Mouse (Mus musculus): ENCODE data around the gene Nlrp4c. TPM values are rescaled to one million over a fixed set of nuclear protein-coding genes. Genes with fewer than 3 reads are reported as not detected.

The Nlrp4c gene
- polyA plus RNA-seq, 1 experiment from 2014 or later: not detected

GRCm38 (mm10) chr7:6139295-6139694 is 94.3 kb downstream of the Nlrp4c start:
- no peak overlapping the region for H3K27ac ChIP-seq (ENCODE audit: low read length)
- H3K4me1 ChIP-seq (ENCODE audit: control insufficient read depth, insufficient read depth, low read length): peaks cover 25% of the 10 kb centered on the region
- no peak overlapping the region for H3K4me2 ChIP-seq (ENCODE audit: low read depth, low read length)
- WGBS: 56% methylated on average over 3 of the region's 3 CpGs
- H3K36me3 ChIP-seq (ENCODE audit: control insufficient read depth, insufficient read depth): peaks cover 10% of the 10 kb centered on the region
- H3K9me3 ChIP-seq (replicated peaks; ENCODE audit: control insufficient read depth, low read length): no peaks in the 10 kb centered on the region
- no peak overlapping the region for H3K4me3 ChIP-seq (ENCODE audit: low read length)
- H3K9ac ChIP-seq (ENCODE audit: low read length): no peak overlapping the region
- ATAC-seq (replicated peaks; ENCODE audit: extremely low read depth, insufficient read depth, low FRiP score): no peak
- H3K27me3 ChIP-seq (ENCODE audit: control insufficient read depth, insufficient read depth, low read length): no peaks in the 10 kb centered on the region

DNA sequence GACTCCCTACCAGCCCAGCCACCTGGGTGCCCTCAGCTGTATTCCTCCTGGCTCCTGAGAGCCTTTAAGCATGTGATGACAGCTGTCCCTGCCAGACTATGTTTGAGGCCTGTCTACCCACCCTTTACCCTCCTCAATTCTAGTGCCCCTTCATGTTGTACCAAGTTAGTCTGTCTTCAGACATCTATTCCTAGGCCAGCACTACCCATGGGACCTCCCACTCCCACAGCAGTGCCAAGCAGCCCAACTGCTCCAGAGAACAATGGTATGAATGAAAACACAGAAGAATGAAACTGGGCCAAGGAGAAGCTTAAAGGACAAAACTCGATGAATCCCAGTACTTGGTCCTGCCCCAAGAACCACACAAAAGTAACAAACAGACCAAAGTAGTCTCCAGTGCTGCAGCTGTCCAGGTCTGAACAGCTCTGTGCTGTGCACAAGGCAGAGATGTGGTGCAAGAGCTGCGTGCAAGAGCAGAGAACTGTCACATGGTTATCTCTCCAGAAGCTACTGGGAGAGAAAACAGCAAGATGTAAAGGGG is 99.1 kb downstream of the Nlrp4c start:
- WGBS: 19% methylated on average over 2 of the region's 2 CpGs
- Histone ChIP-seq H3K36me3 (ENCODE audit: control insufficient read depth, insufficient read depth) (peaks cover 5% of the 10 kb centered on the region), H3K9me3 (replicated peaks; ENCODE audit: control insufficient read depth, low read length) (no peaks in the 10 kb centered on the region), H3K9ac (ENCODE audit: low read length) (no peak overlapping the region; the same call in 1 of the 2 replicates), H3K4me1 (ENCODE audit: control insufficient read depth, insufficient read depth, low read length) (peaks cover 71% of the 10 kb centered on the region), H3K27me3 (ENCODE audit: control insufficient read depth, insufficient read depth, low read length) (no peaks in the 10 kb centered on the region), H3K27ac (ENCODE audit: low read length) (peak overlapping the region; percentile 82), H3K4me3 (ENCODE audit: low read length) (no peak overlapping the region), H3K4me2 (ENCODE audit: low read depth, low read length) (peak overlapping the region; percentile 3)
- peak; percentile 69; the same call in 1 of the 2 replicates for ATAC-seq (replicated peaks; ENCODE audit: extremely low read depth, insufficient read depth, low FRiP score)

GRCm38 (mm10) chr7:6145423-6146188 is 100.6 kb downstream of the Nlrp4c start:
- Histone ChIP-seq H3K9ac (ENCODE audit: low read length) (no peak overlapping the region), H3K4me3 (ENCODE audit: low read length) (no peak overlapping the region), H3K4me2 (ENCODE audit: low read depth, low read length) (peak overlapping the region; percentile 13), H3K36me3 (ENCODE audit: control insufficient read depth, insufficient read depth) (no peaks in the 10 kb centered on the region), H3K27me3 (ENCODE audit: control insufficient read depth, insufficient read depth, low read length) (no peaks in the 10 kb centered on the region), H3K9me3 (replicated peaks; ENCODE audit: control insufficient read depth, low read length) (no peaks in the 10 kb centered on the region), H3K4me1 (ENCODE audit: control insufficient read depth, insufficient read depth, low read length) (peaks cover 73% of the 10 kb centered on the region), H3K27ac (ENCODE audit: low read length) (peak overlapping the region; percentile 82)
- whole genome bisulfite sequencing: 67% methylated on average over 8 of the region's 8 CpGs
- ATAC-seq (replicated peaks; ENCODE audit: extremely low read depth, insufficient read depth, low FRiP score): no peak

GRCm38 (mm10) chr7:6146194-6146981 is 101.4 kb downstream of the Nlrp4c start:
- H3K36me3 ChIP-seq (ENCODE audit: control insufficient read depth, insufficient read depth): no peaks in the 10 kb centered on the region
- peak; percentile 23 for ATAC-seq (replicated peaks; ENCODE audit: extremely low read depth, insufficient read depth, low FRiP score)
- H3K9me3 ChIP-seq (replicated peaks; ENCODE audit: control insufficient read depth, low read length): no peaks in the 10 kb centered on the region
- WGBS: 47% methylated on average over 7 of the region's 7 CpGs
- H3K4me2 ChIP-seq (ENCODE audit: low read depth, low read length): peak overlapping the region; percentile 19
- H3K4me1 ChIP-seq (ENCODE audit: control insufficient read depth, insufficient read depth, low read length): peaks cover 78% of the 10 kb centered on the region
- no peaks in the 10 kb centered on the region for H3K27me3 ChIP-seq (ENCODE audit: control insufficient read depth, insufficient read depth, low read length)
- no peak overlapping the region for H3K4me3 ChIP-seq (ENCODE audit: low read length)
- no peak overlapping the region for H3K9ac ChIP-seq (ENCODE audit: low read length)
- peak overlapping the region; percentile 82 for H3K27ac ChIP-seq (ENCODE audit: low read length)

GRCm38 (mm10) chr7:6146982-6147325 is 102.0 kb downstream of the Nlrp4c start:
- no peaks in the 10 kb centered on the region for H3K9me3 ChIP-seq (replicated peaks; ENCODE audit: control insufficient read depth, low read length)
- peak overlapping the region; percentile 82 for H3K27ac ChIP-seq (ENCODE audit: low read length)
- ATAC-seq (replicated peaks; ENCODE audit: extremely low read depth, insufficient read depth, low FRiP score): peak; percentile 49; the same call in 1 of the 2 replicates
- H3K36me3 ChIP-seq (ENCODE audit: control insufficient read depth, insufficient read depth): no peaks in the 10 kb centered on the region
- WGBS: 8% methylated on average over 2 of the region's 2 CpGs
- peak overlapping the region; percentile 24 for H3K9ac ChIP-seq (ENCODE audit: low read length)
- peaks cover 82% of the 10 kb centered on the region for H3K4me1 ChIP-seq (ENCODE audit: control insufficient read depth, insufficient read depth, low read length)
- no peaks in the 10 kb centered on the region for H3K27me3 ChIP-seq (ENCODE audit: control insufficient read depth, insufficient read depth, low read length)
- peak overlapping the region; percentile 19 for H3K4me2 ChIP-seq (ENCODE audit: low read depth, low read length)
- no peak overlapping the region for H3K4me3 ChIP-seq (ENCODE audit: low read length)

- no peaks in the 10 kb centered on the region for H3K9me3 ChIP-seq (replicated peaks; ENCODE audit: control insufficient read depth, low read length)
- H3K27me3 ChIP-seq (ENCODE audit: control insufficient read depth, insufficient read depth, low read length): no peaks in the 10 kb centered on the region
- H3K27ac ChIP-seq (ENCODE audit: low read length): peak overlapping the region; percentile 82
- WGBS: 54% methylated on average over 5 of the region's 5 CpGs
- ATAC-seq (replicated peaks; ENCODE audit: extremely low read depth, insufficient read depth, low FRiP score): no peak
- H3K4me1 ChIP-seq (ENCODE audit: control insufficient read depth, insufficient read depth, low read length): peaks cover 88% of the 10 kb centered on the region
- H3K9ac ChIP-seq (ENCODE audit: low read length): peak overlapping the region; percentile 24
- no peak overlapping the region for H3K4me3 ChIP-seq (ENCODE audit: low read length)
- no peaks in the 10 kb centered on the region for H3K36me3 ChIP-seq (ENCODE audit: control insufficient read depth, insufficient read depth)
- H3K4me2 ChIP-seq (ENCODE audit: low read depth, low read length): no peak overlapping the region
Observed at GRCm38 (mm10) chr7:6147688-6148087, 102.7 kb downstream of the Nlrp4c start.

DNA sequence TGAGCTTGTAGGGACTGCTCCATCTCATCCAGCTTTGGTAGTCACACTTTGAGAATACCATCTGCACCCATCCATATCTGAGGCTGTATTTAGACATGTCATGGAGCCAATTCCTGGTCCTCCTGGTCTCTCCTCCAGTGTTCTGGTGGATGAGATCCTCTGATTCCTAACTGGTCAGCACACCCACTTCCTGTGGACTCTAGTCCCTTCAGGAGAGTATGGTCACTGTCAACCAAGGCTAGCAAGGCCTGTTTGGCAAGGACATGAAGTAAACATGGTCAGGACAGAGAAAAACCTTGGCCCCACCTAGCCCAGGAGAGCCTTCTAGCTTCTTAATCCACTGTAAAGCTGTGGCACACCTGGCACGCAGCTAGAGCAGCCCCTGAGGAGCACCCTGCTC is 106.3 kb downstream of the Nlrp4c start:
- Histone ChIP-seq H3K4me2 (ENCODE audit: low read depth, low read length) (no peak overlapping the region), H3K27ac (ENCODE audit: low read length) (no peak overlapping the region), H3K36me3 (ENCODE audit: control insufficient read depth, insufficient read depth) (no peaks in the 10 kb centered on the region), H3K9ac (ENCODE audit: low read length) (0 out of 2 replicates have a peak overlapping the region, but pooled peaks have one; percentile 6), H3K27me3 (ENCODE audit: control insufficient read depth, insufficient read depth, low read length) (no peaks in the 10 kb centered on the region), H3K4me3 (ENCODE audit: low read length) (no peak overlapping the region), H3K9me3 (replicated peaks; ENCODE audit: control insufficient read depth, low read length) (no peaks in the 10 kb centered on the region), H3K4me1 (ENCODE audit: control insufficient read depth, insufficient read depth, low read length) (peaks cover 77% of the 10 kb centered on the region)
- 94% methylated on average over 1 of the region's 1 CpGs for WGBS
- no peak for ATAC-seq (replicated peaks; ENCODE audit: extremely low read depth, insufficient read depth, low FRiP score)

DNA sequence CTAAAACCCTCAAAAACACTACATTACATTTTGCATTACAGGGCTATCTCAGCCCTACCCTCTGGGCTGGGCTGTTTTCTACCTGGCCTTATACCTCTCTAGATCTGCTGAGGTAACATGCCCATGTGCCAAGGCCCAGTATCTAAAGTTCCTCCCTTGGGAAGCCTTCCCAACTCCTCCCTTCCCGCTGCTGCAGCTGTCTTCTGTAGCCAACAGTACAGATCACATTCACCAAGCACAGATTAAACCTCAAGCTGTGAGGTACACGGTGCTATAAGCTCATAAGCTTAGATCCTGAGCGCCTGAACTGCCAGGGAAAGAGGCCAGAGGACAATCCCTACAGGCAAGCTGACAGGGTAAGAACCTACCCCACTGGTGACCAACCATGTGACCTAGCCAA is 107.1 kb downstream of the Nlrp4c start:
- Histone ChIP-seq H3K9ac (ENCODE audit: low read length) (no peak overlapping the region), H3K27ac (ENCODE audit: low read length) (no peak overlapping the region), H3K4me1 (ENCODE audit: control insufficient read depth, insufficient read depth, low read length) (peaks cover 75% of the 10 kb centered on the region), H3K27me3 (ENCODE audit: control insufficient read depth, insufficient read depth, low read length) (no peaks in the 10 kb centered on the region), H3K4me3 (ENCODE audit: low read length) (no peak overlapping the region), H3K9me3 (replicated peaks; ENCODE audit: control insufficient read depth, low read length) (no peaks in the 10 kb centered on the region), H3K4me2 (ENCODE audit: low read depth, low read length) (no peak overlapping the region), H3K36me3 (ENCODE audit: control insufficient read depth, insufficient read depth) (no peaks in the 10 kb centered on the region)
- 72% methylated on average over 3 of the region's 3 CpGs for WGBS
- no peak for ATAC-seq (replicated peaks; ENCODE audit: extremely low read depth, insufficient read depth, low FRiP score)

DNA sequence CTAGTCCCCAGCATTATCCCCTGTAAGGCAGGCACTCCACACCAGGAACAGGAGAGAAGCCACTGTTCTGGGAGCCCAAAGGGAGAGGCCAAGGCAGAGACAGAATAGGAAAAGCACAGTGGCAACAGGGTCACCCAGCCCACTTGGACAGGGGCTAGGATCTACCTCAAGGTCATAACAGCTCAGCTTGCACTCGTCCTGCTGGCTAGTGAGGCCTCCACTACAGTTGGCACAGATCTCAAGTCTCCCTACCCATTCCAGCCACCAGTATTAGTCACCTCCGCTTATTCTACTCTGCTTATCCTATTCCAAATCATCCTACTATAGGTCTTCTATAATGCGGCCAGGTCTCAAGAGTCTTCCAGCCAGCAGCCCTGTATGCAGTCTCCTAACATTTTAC is 108.2 kb downstream of the Nlrp4c start:
- H3K4me1 ChIP-seq (ENCODE audit: control insufficient read depth, insufficient read depth, low read length): peaks cover 68% of the 10 kb centered on the region
- no peak overlapping the region for H3K4me3 ChIP-seq (ENCODE audit: low read length)
- 64% methylated on average over 3 of the region's 3 CpGs for WGBS
- H3K27ac ChIP-seq (ENCODE audit: low read length): peak overlapping the region; percentile 96; the same call in 1 of the 2 replicates
- H3K36me3 ChIP-seq (ENCODE audit: control insufficient read depth, insufficient read depth): no peaks in the 10 kb centered on the region
- peak overlapping the region; percentile 94; the same call in 1 of the 2 replicates for H3K9ac ChIP-seq (ENCODE audit: low read length)
- no peak for ATAC-seq (replicated peaks; ENCODE audit: extremely low read depth, insufficient read depth, low FRiP score)
- H3K9me3 ChIP-seq (replicated peaks; ENCODE audit: control insufficient read depth, low read length): no peaks in the 10 kb centered on the region
- H3K27me3 ChIP-seq (ENCODE audit: control insufficient read depth, insufficient read depth, low read length): no peaks in the 10 kb centered on the region
- peak overlapping the region; percentile 67; the same call in 1 of the 2 replicates for H3K4me2 ChIP-seq (ENCODE audit: low read depth, low read length)
